Mouse (Mus musculus) heart, postnatal 0 days (tissue): ENCODE measurements around the gene Pgbd1.

Source experiments
- CTCF ChIP-seq: IDR thresholded peaks from 2 replicates; pipeline ENCODE4 v1.5.1; 2016; ENCODE audit warnings: antibody characterized with exemption, control low read depth, low read depth
- EP300 ChIP-seq: IDR thresholded peaks from 2 replicates; pipeline ENCODE4 v1.6.1; 2016; ENCODE audit warnings: antibody characterized with exemption, low read depth

DNA sequence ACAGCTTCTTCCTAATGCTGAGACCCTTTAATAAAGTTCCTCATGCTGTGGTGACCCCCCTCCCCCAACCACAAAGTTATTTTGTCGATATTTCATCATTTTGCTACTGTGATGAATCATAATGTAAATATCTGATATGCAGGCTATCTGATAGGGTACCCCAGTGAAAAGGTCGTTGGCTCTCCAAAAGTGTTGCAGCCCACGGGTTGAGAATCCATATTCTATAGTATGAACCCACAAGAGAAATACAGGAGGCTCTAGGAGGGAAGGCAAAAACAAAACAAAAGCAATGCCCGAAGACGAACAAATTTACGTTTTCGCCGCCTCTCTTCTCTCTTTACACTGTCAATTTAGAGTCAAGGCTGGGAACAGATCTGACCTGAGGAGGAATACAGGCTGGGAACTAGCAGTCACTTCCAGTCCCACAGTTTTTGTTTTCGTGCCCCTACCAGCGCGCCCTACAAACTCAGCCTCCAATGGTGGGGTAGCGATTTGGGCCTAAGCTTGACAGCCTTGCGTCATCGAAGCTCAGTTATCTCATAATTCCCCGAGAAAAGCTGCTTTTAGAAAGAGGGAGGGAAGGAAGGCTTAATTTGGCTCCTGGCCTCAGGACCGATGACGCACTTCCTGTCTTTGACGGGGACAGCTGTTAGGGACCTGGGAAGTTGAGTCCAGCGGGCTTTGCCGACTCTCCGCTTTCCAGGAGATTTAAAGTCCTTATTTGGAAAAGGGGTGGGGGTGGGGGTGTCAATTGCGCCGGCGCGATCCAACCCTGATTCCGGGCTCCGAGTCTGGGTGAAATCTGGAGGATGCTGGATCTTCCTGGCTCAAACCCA, 32.7 kb downstream of the Pgbd1 start:
- TF ChIP-seq EP300, result no peak
- TF ChIP-seq CTCF, result no peak
